Mouse (Mus musculus) left cerebral cortex, postnatal 25 days (tissue): ENCODE measurements at regions not wholly inside any gene's neighbourhood (a gene's known extent, or its start where the extent isn't known, plus 50 kb on each side); places are given as distances from the start of the nearest gene placed in this dataset.

Experiments used
- DNase-seq, 2 experiments: peaks; one replicate each; pipeline ENCODE4 v3.0.0; 2022; ENCODE audit warnings: low spot score in 2 of 2, mixed read lengths in 1 of 2
- intact Hi-C: fragments of 180-260 bp; cut with DNase I; formaldehyde crosslinking; loops from one replicate; pipeline ENCODE4 v1.15.1; 2025

DNA sequence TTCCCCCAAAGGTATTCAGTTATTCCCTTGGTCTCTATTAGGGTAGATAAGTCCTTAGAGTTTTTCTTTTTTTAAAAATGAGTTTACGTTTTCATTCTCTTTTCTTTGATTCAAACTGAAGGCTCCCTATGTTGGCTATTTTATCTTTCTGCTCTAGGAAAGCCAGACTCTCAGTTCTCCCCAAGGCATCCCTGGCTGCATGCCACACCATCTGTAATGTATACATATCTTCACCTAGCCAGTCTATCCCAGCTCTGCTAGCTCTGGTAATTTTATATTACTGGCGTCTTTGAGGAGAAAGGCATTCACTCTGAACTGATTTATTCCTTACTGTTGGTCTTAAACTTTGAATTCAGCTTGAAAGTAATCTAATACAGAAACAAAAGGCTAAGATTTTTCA is 65.2 kb upstream of the Cabcoco1 start:
- peak; percentile 34 to 89 for DNase-seq
- intact Hi-C loops: loop anchor here (2.0 kb wide), 1 partner anchor 44 kb away; no protein-coding TSS in a partner anchor

DNA sequence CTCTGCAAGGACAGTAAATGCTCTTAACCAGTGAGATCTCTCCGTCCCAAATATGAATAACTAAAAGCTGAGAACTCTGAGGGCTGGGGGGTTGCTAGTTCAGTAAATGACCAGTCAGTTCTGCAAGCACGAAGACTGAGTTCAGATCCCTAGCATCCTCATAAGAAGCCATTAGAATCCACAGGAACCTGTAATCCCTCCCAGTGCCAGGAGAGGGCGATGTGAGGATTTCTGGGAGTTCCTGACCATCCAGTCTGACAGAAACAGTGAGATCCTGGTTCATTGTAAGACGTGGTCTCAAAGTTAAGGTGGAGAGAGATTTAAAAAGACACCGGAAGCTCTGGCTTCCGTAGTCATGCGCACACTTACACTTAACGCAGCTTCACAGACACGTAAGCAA is 70.2 kb upstream of the Cabcoco1 start:
- DNase-seq: no peak
- intact Hi-C loops: no loop called here

DNA sequence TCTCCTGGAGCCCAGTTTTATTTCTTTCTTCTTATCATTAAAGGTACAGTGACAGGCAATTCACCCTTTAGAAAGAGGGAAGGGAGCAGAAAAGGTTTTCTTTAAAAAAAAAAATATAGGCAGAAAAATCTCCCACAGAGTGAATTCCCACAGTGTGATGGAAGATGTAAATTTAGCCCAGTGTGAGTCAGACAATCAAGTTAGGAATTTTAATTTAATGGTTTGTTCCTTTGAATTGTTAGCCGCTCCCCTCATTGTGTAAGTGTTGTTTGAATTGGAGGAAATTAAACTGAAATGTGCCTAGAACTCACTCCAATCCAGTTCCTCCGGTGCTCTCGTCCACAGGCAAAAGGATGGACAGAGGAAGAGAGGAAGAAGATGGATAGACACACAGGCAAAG is 71.0 kb upstream of the Cabcoco1 start:
- intact Hi-C loops: no loop called here
- peak in 1 of 2 experiments; percentile 51 for DNase-seq

DNA sequence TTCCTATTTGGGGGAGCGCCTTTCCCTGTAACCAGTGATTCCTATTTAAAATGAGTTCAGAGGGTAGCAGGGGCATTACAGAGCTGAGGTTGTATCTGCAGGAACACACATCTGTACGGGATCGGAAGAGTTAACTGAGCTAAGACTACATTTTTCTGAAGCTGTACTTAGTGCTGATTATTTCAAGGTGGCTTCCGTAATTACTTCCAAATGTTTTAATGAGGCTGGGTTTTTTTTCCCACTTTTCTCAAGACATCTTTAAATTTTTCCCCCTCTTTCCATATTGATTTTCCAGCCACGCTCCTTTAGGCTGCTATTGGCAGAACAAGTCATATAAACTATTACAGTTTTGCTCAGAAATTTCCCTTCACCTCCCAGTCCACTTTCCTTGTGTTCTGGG is 82.1 kb upstream of the Cabcoco1 start:
- DNase-seq: no peak
- intact Hi-C loops: no loop called here

DNA sequence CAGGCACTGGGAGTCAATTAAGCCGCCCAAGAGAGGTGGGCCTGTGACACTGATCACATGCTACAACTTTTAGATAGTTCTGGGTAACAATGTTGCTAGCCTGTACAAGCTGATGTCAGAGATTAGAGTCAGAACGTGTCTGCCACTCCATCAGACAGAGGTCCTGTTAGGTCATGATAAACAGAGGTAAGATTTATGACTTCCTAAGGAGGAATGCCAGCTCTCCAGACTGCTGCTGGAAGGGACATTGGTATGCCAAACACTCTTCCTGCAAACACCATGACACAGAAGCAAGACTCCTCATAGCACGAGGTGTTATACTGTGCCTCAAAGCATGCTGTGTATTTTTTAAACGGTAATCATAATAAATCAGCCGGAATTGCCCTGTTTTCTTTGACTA is 83.6 kb upstream of the Cabcoco1 start:
- no peak for DNase-seq
- intact Hi-C loops: no loop called here

DNA sequence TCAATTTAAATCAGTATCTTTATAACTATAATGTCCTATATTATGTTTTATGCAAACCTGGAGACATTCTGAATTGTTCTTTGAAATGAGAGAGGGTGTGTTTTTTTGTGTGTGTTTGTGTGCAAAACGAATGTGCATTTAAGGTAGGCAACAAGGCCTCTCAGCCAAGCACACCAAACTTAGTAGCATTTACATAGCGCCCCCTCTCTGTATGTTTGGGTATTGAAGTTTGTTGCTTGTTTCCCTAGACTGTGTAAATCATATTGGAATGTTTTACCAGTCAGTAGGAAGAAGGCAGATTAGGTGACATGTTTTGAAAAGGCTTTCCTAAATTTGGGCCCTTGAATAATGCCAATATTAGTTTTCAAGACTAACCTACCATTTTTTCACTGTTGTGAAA is 84.1 kb upstream of the Cabcoco1 start:
- no peak for DNase-seq
- intact Hi-C loops: no loop called here

DNA sequence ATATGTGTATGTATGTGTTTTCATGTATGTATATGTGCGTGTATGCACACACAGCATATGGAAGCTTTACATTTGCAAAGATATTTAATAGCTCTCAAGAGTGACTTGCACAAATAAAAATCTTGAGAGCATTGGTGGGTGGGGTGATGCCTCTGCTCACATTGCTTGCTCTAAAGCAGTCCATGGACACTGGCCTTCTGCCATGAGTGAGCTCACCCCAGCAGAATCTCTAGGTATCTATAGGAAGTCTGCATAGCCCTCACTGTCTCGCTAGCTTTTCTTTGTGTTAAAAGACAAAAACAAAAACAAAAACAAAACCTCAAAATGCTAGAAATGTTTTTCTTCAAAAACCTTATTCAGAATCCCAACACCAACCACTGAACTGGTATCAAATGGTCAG is 87.8 kb upstream of the Cabcoco1 start:
- no peak for DNase-seq
- intact Hi-C loops: no loop called here

DNA sequence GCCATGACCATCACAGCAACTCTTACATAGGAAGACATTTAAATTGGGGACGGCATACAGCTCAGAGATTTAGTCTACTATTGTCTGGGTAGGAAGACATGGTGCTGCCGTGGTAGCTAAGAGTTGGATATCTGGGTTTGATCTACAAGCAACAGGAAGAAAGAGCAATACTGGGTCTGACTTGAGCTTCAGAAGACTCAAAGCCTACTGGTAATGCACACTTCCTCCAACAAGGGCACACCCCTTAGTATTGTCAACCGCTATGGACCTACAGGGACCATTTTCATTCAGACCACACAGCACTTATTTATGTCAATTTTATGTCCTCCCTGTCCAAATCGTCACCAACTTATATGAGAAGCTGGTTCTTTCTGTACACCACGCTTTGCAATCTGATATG is 90.3 kb upstream of the Tmem26 start:
- intact Hi-C loops: no loop called here
- no peak for DNase-seq

DNA sequence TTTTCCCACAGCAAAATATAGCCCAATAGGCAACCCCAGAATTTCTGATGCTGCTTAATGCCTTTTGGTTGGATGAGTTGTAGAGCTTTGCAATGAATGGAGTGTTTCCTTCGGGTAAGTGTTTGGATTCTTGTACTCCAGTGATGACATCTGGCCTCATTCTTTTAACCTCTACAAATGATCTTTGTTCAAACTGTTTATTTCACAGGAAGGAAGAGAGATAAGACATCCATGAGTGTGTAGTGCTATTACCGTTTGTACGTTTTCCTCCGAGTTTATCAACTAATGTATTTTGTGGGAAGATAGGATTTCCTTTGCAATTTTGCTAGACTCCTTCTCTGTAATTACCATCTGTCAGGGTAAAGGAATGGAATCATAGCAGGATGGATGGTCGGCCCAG is 70.7 kb upstream of the Tmem26 start:
- intact Hi-C loops: no loop called here
- DNase-seq: no peak

DNA sequence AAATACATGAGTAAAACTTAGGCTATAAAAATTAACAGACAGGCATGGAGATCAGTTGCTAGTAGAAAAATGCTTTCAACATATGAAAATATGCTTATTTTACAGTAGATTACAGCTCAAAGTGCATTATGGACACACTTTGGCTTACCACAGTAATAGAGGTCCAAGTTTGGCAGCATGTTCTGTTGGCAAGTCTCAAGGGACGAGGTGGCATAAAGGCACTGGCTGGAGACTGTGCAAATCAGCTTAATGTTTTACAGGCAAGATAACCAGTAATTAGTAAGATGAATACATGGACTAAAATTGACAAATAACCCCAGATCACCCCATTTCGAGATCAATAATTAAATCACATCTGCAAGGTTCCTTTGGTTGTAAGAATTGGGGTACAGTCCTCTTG is 68.0 kb upstream of the Tmem26 start:
- no peak for DNase-seq
- intact Hi-C loops: no loop called here

DNA sequence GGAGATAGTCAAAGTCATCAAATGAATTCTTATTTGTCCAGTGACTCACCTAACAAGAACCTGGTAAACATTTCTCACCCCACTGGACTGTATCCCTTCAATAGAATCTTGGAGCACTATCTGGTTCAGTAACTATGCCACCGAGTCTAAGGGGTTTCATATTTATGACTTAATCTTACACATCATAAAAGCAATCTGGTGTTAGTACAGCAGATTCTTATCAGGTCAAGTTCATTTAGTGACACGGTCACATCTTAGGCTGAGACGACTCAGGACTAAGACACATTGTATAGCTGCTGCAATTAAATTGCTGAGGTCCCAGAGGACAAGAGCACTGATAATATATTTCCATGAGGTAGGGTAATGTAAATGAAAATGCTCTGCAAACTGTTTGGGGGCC is 57.4 kb upstream of the Tmem26 start:
- intact Hi-C loops: no loop called here
- DNase-seq: no peak

DNA sequence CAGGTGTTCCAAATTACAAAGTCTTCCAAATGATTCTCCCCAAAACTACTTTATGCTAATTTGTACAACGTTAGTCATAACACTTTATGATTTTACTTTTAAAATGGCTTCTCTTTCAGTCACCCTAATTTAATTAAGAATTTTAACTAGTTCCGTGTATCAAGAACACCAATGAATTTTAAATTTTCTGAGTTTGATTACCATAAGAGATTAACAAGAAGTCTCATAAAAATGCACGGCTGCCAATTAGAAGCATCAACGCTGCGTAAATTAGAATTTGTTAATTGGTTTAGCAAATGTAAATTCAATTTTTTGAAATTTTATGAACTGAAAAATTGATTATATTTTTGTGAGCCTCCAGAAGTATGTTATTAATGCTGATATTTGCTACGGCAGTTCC is 54.1 kb upstream of the Tmem26 start:
- intact Hi-C loops: no loop called here
- no peak for DNase-seq

DNA sequence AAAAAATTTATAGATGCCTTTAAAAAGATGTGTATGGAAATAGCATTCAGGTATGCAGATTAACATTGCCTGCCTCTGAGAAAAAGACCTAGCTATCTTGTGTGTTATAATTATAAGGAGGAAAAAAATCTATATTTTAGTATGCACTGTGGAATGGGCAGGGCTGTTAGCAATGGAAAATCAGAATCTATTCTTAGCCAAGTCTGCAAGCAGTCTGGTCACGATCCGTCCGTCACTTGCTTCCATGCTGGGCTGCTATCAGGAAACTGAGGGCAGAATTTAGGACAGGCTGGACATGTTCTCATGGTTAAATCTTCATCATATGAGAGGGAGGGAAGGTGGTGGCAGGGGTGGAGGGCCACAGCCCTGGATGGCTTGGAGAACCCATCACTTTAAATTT is 53.5 kb upstream of the Tmem26 start:
- peak; percentile 6 to 28 for DNase-seq
- intact Hi-C loops: no loop called here

DNA sequence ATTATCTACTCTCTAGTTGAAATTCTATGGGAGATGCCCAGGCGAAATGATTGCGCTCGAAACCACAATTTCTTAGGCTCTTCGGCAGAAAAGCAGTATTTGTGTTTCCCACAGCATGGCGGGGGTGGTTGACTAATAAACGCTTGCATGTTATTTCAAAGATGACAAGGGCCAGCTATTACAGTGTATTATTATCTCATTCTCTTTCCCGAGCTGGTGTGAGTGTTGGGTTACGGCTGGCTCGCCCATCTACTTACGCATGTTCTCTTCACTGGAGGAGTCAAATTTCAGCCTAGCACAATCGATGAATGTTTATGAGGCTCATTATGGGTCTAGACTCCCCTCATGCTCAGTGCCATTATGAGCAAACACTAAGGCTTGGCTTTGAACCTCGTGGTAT is 51.2 kb upstream of the Tmem26 start:
- no peak for DNase-seq
- intact Hi-C loops: no loop called here

DNA sequence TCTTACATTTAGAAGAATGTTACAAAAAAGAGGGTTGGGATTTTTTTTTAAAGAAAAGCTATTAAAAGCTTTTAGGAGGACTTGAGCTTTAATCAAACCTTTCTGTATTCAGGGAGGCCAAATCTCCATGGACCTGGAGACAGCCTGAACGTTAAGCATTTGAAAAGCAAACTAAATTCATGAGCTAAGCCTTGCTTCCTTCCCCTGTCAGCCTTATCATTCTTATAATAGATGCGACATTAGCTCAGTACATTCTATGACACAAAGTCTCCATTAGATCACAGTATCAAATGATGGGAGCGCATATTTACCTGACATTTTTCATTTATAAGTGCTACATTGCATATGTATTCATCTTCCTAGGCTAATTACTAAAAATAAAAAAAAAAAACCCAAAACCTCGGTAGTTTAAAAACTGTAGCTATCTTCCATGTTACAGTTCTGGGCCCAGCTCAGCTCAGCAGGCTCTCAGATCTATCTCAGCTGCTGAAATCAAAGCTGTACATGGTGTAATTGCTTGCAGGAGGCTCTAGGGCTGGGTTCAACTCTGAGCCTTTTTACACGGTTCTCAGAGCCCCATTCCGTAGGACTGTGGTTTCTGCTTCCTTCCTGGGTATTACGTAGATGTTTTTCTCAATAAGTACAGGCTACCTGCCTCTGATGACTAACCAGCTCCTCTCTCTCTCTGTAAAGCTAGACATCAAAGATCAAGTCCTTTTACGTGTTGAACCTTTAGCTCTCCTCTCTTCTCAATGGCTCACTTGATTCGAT is 50.2 kb upstream of the Tmem26 start:
- intact Hi-C loops: no loop called here
- DNase-seq: no peak
